Mouse (Mus musculus): ENCODE measurements around the gene Dixdc1. TPM values are rescaled to one million over a fixed set of nuclear protein-coding genes. Genes with fewer than 3 reads are reported as not detected.

Dixdc1 gene
- polyA plus RNA-seq, 1 experiment from 2014 or later = 11.9 TPM

GRCm38 (mm10) chr9:50752784-50753615 lies 13.7 kb upstream of the Dixdc1 start:
- Histone ChIP-seq H3K27me3 (ENCODE audit: control insufficient read depth, insufficient read depth, low read length) (no peaks in the 10 kb centered on the region), H3K9ac (ENCODE audit: low read length) (peak overlapping the region; percentile 97), H3K4me3 (ENCODE audit: control insufficient read depth in 1 of 2, insufficient read depth in 1 of 2, low read depth in 1 of 2, low read length in 2 of 2) (peak overlapping the region; percentile 76 to 94), H3K27ac (replicated peaks in 1 of 2; ENCODE audit: control insufficient read depth in 1 of 2, insufficient read depth in 1 of 2, low read depth in 2 of 2, low read length in 2 of 2) (peak overlapping the region; percentile 99 to 100), H3K4me2 (ENCODE audit: low read length) (peak overlapping the region; percentile 79), H3K36me3 (ENCODE audit: control insufficient read depth, insufficient read depth, low read length) (peaks cover 29% of the 10 kb centered on the region), H3K4me1 (ENCODE audit: control insufficient read depth in 2 of 2, insufficient read depth in 2 of 2, low read length in 2 of 2) (peaks cover 8 to 23% of the 10 kb centered on the region in 2 experiments), H3K9me3 (ENCODE audit: control insufficient read depth, low read length) (no peaks in the 10 kb centered on the region)
- 19% methylated on average over 17 of the region's 17 CpGs for WGBS
- ATAC-seq (ENCODE audit: insufficient number of reproducible peaks, insufficient read depth, low FRiP score, low read depth) = peak; percentile 87

- peak within 1 kb of the TSS; percentile 99 to 100 for H3K27ac ChIP-seq (replicated peaks in 1 of 2; ENCODE audit: control insufficient read depth in 1 of 2, insufficient read depth in 1 of 2, low read depth in 2 of 2, low read length in 2 of 2)
- H3K9me3 ChIP-seq (ENCODE audit: control insufficient read depth, low read length) = no peaks in the 10 kb centered on the region
- no peaks in the 10 kb centered on the region for H3K27me3 ChIP-seq (ENCODE audit: control insufficient read depth, insufficient read depth, low read length)
- peak within 1 kb of the TSS; percentile 79 for H3K4me2 ChIP-seq (ENCODE audit: low read length)
- peak within 1 kb of the TSS; percentile 76 to 94 for H3K4me3 ChIP-seq (ENCODE audit: control insufficient read depth in 1 of 2, insufficient read depth in 1 of 2, low read depth in 1 of 2, low read length in 2 of 2)
- H3K36me3 ChIP-seq (ENCODE audit: control insufficient read depth, insufficient read depth, low read length) = peaks cover 27% of the 10 kb centered on the region
- H3K9ac ChIP-seq (ENCODE audit: low read length) = peak within 1 kb of the TSS; percentile 97
- ATAC-seq (ENCODE audit: insufficient number of reproducible peaks, insufficient read depth, low FRiP score, low read depth) = peak; percentile 77
- peaks cover 9 to 29% of the 10 kb centered on the region in 2 experiments for H3K4me1 ChIP-seq (ENCODE audit: control insufficient read depth in 2 of 2, insufficient read depth in 2 of 2, low read length in 2 of 2)
- 27% methylated on average over 13 of the region's 14 CpGs for WGBS
Observed at GRCm38 (mm10) chr9:50752054-50752602, 12.8 kb upstream of the Dixdc1 start, which contains the start of gene Hspb2. Hspb2 (minus strand) TSS chr9:50752354.

GRCm38 (mm10) chr9:50751323-50751722 lies 12.0 kb upstream of the Dixdc1 start, which contains the start of gene Cryab:
Cryab (plus strand) TSS chr9:50751325.
- peak within 1 kb of the TSS; percentile 99 to 100 for H3K27ac ChIP-seq (replicated peaks in 1 of 2; ENCODE audit: control insufficient read depth in 1 of 2, insufficient read depth in 1 of 2, low read depth in 2 of 2, low read length in 2 of 2)
- H3K9me3 ChIP-seq (ENCODE audit: control insufficient read depth, low read length) = no peaks in the 10 kb centered on the region
- 22% methylated on average over 22 of the region's 22 CpGs for WGBS
- H3K4me1 ChIP-seq (ENCODE audit: control insufficient read depth in 2 of 2, insufficient read depth in 2 of 2, low read length in 2 of 2) = peaks cover 13 to 37% of the 10 kb centered on the region in 2 experiments
- peak within 1 kb of the TSS; percentile 79 for H3K4me2 ChIP-seq (ENCODE audit: low read length)
- H3K9ac ChIP-seq (ENCODE audit: low read length) = peak within 1 kb of the TSS; percentile 88
- peaks cover 19% of the 10 kb centered on the region for H3K36me3 ChIP-seq (ENCODE audit: control insufficient read depth, insufficient read depth, low read length)
- H3K27me3 ChIP-seq (ENCODE audit: control insufficient read depth, insufficient read depth, low read length) = no peaks in the 10 kb centered on the region
- ATAC-seq (ENCODE audit: insufficient number of reproducible peaks, insufficient read depth, low FRiP score, low read depth) = no peak
- peak within 1 kb of the TSS; percentile 59 to 76 for H3K4me3 ChIP-seq (ENCODE audit: control insufficient read depth in 1 of 2, insufficient read depth in 1 of 2, low read depth in 1 of 2, low read length in 2 of 2)

- Histone ChIP-seq H3K4me3 (ENCODE audit: control insufficient read depth in 1 of 2, insufficient read depth in 1 of 2, low read depth in 1 of 2, low read length in 2 of 2) (peak overlapping the region; percentile 59 to 76), H3K9ac (ENCODE audit: low read length) (peak overlapping the region; percentile 88), H3K27ac (replicated peaks in 1 of 2; ENCODE audit: control insufficient read depth in 1 of 2, insufficient read depth in 1 of 2, low read depth in 2 of 2, low read length in 2 of 2) (peak overlapping the region; percentile 99 to 100), H3K36me3 (ENCODE audit: control insufficient read depth, insufficient read depth, low read length) (peaks cover 13% of the 10 kb centered on the region), H3K4me2 (ENCODE audit: low read length) (peak overlapping the region; percentile 79), H3K27me3 (ENCODE audit: control insufficient read depth, insufficient read depth, low read length) (0 out of 2 replicates have a peak, but pooled peaks cover 2% of the 10 kb centered on the region), H3K4me1 (ENCODE audit: control insufficient read depth in 2 of 2, insufficient read depth in 2 of 2, low read length in 2 of 2) (peaks cover 16 to 43% of the 10 kb centered on the region in 2 experiments), H3K9me3 (ENCODE audit: control insufficient read depth, low read length) (no peaks in the 10 kb centered on the region)
- 35% methylated on average over 6 of the region's 6 CpGs for WGBS
- ATAC-seq (ENCODE audit: insufficient number of reproducible peaks, insufficient read depth, low FRiP score, low read depth) = no peak
Observed at GRCm38 (mm10) chr9:50750706-50751105, 11.4 kb upstream of the Dixdc1 start.

DNA sequence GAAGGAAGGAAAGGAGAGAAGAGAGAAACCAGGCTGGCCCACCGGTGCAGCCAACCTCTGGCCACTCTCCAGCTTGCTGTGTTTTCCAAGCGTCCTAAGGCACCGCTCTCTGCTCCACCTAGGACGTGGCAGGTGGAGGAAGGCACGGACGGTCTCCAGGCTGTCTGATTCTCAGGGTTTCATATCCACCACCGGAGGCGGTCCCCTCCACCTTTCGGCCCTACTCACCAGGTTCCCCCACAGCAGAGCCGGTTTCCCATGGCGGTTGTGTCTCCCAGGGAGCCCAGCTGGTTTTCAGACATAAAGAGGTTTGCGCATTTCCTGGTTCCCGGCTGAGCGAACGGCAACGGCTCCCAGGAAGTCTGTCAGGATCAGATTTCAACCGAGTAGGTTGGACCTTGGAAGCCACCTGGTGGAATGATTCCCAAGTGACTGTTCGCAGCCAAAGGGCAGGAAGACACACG lies 6.9 kb upstream of the Dixdc1 start, which contains the start of gene 2310030G06Rik:
Gene 2310030G06Rik (minus strand): TSS at position 323 of the 464 bp plus-strand sequence.
- H3K9ac ChIP-seq (ENCODE audit: low read length) = peak within 1 kb of the TSS; percentile 80
- H3K4me1 ChIP-seq (ENCODE audit: control insufficient read depth in 2 of 2, insufficient read depth in 2 of 2, low read length in 2 of 2) = peaks cover 8 to 34% of the 10 kb centered on the region in 2 experiments
- 0 out of 2 replicates have a peak, but pooled peaks cover 2% of the 10 kb centered on the region for H3K27me3 ChIP-seq (ENCODE audit: control insufficient read depth, insufficient read depth, low read length)
- peak within 1 kb of the TSS; percentile 83 for H3K4me2 ChIP-seq (ENCODE audit: low read length)
- 4% methylated on average over 19 of the region's 19 CpGs for WGBS
- peak within 1 kb of the TSS; percentile 86 for H3K27ac ChIP-seq (replicated peaks in 1 of 2; ENCODE audit: control insufficient read depth in 1 of 2, insufficient read depth in 1 of 2, low read depth in 2 of 2, low read length in 2 of 2)
- no peaks in the 10 kb centered on the region for H3K36me3 ChIP-seq (ENCODE audit: control insufficient read depth, insufficient read depth, low read length)
- ATAC-seq (ENCODE audit: insufficient number of reproducible peaks, insufficient read depth, low FRiP score, low read depth) = no peak
- H3K9me3 ChIP-seq (ENCODE audit: control insufficient read depth, low read length) = no peaks in the 10 kb centered on the region
- peak within 1 kb of the TSS; percentile 53 to 66 for H3K4me3 ChIP-seq (ENCODE audit: control insufficient read depth in 1 of 2, insufficient read depth in 1 of 2, low read depth in 1 of 2, low read length in 2 of 2)

DNA sequence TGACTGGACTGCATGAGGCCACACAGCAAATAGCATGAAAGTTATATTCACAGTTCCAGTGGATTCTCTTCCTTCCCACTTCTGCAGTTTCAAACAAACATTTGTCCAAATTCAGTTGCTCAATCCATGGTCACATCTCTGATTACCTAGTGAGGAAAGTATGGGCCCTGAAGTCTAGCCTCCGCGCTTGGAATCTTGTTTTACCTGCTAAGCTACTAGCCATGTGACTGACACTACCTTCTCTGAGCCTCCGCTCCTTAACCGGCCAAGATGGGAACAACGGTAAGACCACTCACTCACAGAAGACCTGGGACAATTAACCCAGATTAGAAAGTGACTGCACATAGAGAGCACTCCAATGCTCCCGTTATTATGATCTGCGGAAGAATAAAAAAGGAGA lies 6.5 kb upstream of the Dixdc1 start:
- ATAC-seq (ENCODE audit: insufficient number of reproducible peaks, insufficient read depth, low FRiP score, low read depth) = no peak
- H3K27ac ChIP-seq (replicated peaks in 1 of 2; ENCODE audit: control insufficient read depth in 1 of 2, insufficient read depth in 1 of 2, low read depth in 2 of 2, low read length in 2 of 2) = peak overlapping the region; percentile 86
- peak overlapping the region; percentile 80 for H3K9ac ChIP-seq (ENCODE audit: low read length)
- H3K4me3 ChIP-seq (ENCODE audit: control insufficient read depth in 1 of 2, insufficient read depth in 1 of 2, low read depth in 1 of 2, low read length in 2 of 2) = peak overlapping the region; percentile 53 to 66
- H3K36me3 ChIP-seq (ENCODE audit: control insufficient read depth, insufficient read depth, low read length) = no peaks in the 10 kb centered on the region
- H3K4me1 ChIP-seq (ENCODE audit: control insufficient read depth in 2 of 2, insufficient read depth in 2 of 2, low read length in 2 of 2) = peaks cover 8 to 34% of the 10 kb centered on the region in 2 experiments
- peak overlapping the region; percentile 83 for H3K4me2 ChIP-seq (ENCODE audit: low read length)
- 19% methylated on average over 7 of the region's 7 CpGs for WGBS
- H3K27me3 ChIP-seq (ENCODE audit: control insufficient read depth, insufficient read depth, low read length) = 0 out of 2 replicates have a peak, but pooled peaks cover 2% of the 10 kb centered on the region
- H3K9me3 ChIP-seq (ENCODE audit: control insufficient read depth, low read length) = no peaks in the 10 kb centered on the region

- Histone ChIP-seq H3K4me2 (ENCODE audit: low read length) (no peak overlapping the region), H3K27me3 (ENCODE audit: control insufficient read depth, insufficient read depth, low read length) (0 out of 2 replicates have a peak, but pooled peaks cover 2% of the 10 kb centered on the region), H3K4me3 (ENCODE audit: control insufficient read depth in 1 of 2, insufficient read depth in 1 of 2, low read depth in 1 of 2, low read length in 2 of 2) (no peak overlapping the region), H3K4me1 (ENCODE audit: control insufficient read depth in 2 of 2, insufficient read depth in 2 of 2, low read length in 2 of 2) (peaks cover 8 to 38% of the 10 kb centered on the region in 2 experiments; a peak in 3 of 4 replicates), H3K9ac (ENCODE audit: low read length) (no peak overlapping the region), H3K9me3 (ENCODE audit: control insufficient read depth, low read length) (no peaks in the 10 kb centered on the region), H3K36me3 (ENCODE audit: control insufficient read depth, insufficient read depth, low read length) (no peaks in the 10 kb centered on the region), H3K27ac (replicated peaks in 1 of 2; ENCODE audit: control insufficient read depth in 1 of 2, insufficient read depth in 1 of 2, low read depth in 2 of 2, low read length in 2 of 2) (0 out of 4 replicates have a peak overlapping the region, but pooled peaks of 1 of the 2 experiments have one; percentile 9)
- ATAC-seq (ENCODE audit: insufficient number of reproducible peaks, insufficient read depth, low FRiP score, low read depth) = no peak
- WGBS = 56% methylated on average over 2 of the region's 2 CpGs
Observed at GRCm38 (mm10) chr9:50742744-50743143, 3.4 kb upstream of the Dixdc1 start.

Measured in heart, embryonic 14.5 days (tissue).